Mouse (Mus musculus): ENCODE data around the gene Capn12.

Capn12 gene

GRCm38 (mm10) chr7:28881199-28881598, at the start of gene Capn12:
Gene Capn12 (plus strand): TSS chr7:28881422.
- peak; percentile 48 for DNase-seq

GRCm38 (mm10) chr7:28832137-28832536, 49.1 kb upstream of the Capn12 start:
- DNase-seq, result no peak

GRCm38 (mm10) chr7:28833723-28834347, 47.4 kb upstream of the Capn12 start, which contains the start of gene Lgals4:
Gene Lgals4 (plus strand): TSS chr7:28833854.
- DNase-seq, result no peak

GRCm38 (mm10) chr7:28836936-28837335, 44.3 kb upstream of the Capn12 start:
- no peak for DNase-seq

- DNase-seq, result no peak
Measured at GRCm38 (mm10) chr7:28838331-28838730, 42.9 kb upstream of the Capn12 start.

- DNase-seq, result no peak
Measured at GRCm38 (mm10) chr7:28847273-28847672, 33.9 kb upstream of the Capn12 start.

DNA sequence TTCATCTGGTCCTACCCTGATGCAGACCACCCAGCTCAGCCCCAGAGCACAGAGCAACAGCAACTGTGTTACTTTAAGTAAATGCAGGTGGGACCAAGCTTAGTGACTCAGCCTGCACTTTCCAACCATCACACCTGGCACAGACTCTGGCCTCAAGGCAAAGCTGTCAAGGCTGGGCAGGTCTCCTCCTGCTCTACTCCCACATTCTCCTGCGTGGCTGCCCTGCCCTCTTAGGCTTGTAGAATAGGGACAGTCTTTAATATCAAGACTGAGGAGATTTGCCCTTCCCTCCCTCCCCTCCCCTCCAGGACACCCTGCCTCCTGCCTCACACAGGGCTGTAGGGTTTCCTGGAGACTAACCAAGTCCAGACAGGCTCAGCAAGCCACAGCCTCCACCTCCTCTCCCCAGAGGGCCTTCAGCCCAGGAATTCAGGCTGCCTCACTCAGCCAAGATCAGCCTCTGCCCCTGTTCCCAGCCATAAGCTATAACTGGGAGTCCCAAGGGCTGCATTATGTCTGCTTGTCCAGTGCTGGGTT, 31.5 kb upstream of the Capn12 start:
- no peak for DNase-seq

DNA sequence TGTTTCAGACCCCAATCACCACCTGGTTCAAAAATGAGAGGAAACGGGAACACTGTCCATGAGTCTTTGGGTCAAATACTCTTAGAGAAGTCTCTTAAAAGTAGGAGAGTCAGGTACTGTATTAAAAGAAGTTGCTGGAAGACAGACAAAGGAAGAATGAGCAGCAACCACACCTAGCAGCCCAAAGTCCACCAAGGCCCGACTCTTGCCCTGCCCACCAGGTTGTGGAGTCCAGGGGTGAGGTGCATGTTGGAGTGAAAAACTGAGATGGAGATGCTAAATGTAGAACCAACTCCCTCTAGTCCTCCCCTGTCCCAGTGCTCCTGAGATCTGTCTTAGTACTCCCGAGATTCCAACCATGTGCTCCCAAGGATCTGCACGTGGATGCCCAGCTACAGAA, 30.6 kb upstream of the Capn12 start:
- DNase-seq, result no peak

- no peak for DNase-seq
Measured at GRCm38 (mm10) chr7:28859953-28860352, 21.3 kb upstream of the Capn12 start.

DNA sequence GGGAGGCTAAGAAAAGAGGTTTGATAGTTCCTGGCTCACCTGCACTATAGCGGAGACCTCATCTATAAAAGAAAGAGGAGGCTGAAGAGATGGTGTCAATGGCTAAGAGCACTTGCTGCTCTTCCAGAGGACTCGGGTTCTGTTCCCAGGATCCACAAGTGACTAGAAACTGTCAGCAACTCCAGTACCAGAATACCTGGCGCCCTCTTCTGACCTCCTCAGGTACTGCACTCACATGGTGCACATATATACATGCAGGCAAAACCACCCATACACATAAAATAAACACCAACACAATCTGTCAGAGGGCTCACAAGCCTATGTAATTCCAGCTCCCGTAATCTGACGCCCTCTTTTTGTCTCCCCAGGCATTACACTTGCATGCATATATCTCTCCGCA, 20.3 kb upstream of the Capn12 start:
- no peak for DNase-seq

DNA sequence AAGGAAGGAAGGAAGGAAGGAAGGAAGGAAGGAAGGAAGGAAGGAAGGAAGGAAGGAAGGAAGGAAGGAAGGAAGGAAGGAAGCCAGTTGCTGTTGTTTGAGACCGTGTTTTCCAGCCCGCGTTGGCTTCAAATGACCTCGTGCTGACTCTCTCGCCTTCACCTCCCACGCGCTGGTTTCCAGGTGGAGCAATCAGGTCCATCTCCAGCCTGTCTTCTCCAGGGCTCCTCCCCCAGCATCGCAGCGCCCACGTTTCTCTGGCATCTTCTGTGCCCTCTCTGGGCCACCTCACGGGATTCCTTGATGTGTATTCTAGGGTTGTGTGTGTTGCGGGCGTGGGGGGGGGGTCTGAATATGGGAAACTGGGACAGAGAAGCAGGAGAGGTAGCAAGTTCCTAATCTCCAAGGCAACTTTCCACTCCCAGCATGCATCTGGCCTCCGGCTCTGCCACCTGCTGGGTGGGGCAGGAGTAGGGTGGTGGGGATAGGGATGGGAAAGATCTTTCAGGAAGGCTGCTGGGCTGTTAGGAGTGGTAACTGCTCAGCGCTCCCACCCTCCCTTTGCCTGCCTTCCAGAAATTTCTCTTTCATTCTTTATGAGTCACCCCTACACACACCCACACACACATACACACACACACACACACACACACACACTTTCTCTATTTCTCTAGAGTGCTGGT, 18.3 kb upstream of the Capn12 start:
- no peak for DNase-seq

GRCm38 (mm10) chr7:28863540-28863939, 17.7 kb upstream of the Capn12 start, which contains the start of gene Lgals7:
Gene Lgals7 (plus strand): TSS chr7:28863853.
- DNase-seq, result no peak

DNA sequence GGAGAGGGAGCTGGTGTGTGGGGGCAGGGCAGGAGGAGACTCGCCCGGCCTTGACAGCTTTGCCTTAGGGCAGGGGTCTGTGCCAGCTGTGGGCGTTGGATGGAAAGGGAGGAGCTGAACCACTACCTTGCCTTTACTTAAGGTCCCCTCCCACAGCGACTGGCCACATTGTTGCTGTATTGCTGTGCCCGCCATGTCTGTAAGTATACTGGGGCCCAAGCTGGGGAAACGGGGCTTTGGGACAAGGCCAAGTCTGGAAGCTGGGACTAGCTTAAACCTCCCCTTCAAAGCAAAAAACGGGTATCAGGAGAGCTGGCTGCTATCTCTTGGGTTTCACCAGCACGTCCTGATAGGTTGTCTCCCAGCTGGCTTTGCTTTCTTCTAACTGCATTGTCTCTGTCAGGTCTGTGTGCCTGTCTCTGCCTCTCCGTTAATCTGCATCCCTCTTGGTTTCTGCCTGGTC, 16.9 kb upstream of the Capn12 start:
- no peak for DNase-seq

DNA sequence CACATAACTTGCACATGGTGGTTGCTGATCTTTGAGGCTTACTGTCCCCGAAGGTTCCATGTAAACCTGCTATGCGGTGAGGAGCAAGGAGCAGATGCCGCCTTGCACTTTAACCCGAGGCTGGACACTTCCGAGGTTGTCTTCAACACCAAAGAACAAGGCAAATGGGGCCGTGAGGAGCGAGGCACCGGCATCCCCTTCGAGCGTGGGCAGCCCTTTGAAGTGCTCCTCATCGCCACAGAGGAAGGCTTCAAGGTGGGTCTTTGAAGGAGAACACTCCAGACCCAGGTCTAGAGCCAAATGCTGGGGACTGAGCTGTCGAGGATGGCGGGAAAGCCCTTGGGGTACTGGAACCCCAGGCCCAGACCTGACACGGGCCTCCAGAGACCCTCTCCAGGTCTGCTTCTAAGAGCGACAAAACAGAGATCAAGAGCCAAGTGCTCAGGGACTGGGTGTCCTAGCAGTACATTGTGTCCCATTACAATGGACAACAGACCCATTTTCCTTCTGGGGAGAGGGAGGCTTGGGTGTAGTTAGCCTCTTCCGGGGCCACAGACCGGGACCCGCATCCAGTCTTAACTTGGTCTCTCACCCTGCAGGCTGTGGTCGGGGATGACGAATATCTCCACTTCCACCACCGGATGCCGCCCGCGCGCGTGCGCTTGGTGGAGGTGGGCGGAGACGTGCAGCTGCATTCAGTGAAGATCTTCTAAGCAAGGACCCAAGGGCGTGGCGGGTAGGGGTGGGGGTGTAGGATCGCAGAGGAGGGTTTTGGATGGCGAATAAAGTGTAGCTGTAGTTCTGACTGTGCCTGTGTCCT, 15.5 kb upstream of the Capn12 start:
- peak; percentile 99 for DNase-seq

- DNase-seq, result no peak
Measured at GRCm38 (mm10) chr7:28866769-28867507, 14.3 kb upstream of the Capn12 start.

DNA sequence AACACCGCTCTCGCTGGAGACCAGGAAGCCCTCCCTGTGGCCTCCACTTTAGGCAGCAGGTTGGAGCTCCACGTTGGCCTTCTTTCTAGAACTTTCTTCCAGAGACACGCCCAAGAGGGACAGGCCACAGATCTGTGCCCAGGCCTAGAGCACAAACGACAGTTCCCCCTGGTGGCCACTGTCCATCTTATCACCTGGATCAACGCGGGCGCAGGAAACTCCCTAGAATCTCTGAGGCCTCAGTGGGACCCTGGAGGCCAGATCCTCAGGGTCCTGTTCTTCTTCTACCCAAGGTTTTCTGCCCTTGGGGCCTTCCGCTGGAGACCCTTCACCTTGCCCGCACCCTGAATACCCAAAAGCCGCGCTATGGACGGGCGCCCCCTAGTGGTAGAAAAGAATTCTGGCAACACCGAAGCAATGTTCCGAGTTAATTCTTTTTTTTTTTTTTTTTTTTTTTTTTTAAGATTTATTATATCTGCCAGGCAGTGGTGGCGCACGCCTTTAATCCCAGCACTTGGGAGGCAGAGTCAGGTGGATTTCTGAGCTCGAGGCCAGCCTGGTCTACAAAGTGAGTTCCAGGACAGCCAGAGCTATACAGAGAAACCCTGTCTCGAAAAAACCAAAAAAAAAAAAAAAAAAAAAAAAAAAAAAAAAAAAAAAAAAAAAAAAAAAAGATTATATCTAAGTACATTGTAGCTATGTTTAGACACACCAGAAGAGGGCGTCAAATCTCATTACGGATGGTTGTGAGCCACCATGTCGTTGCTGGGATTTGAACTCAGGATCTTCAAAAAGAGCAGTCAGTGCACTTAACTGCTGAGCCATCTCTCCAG, 13.5 kb upstream of the Capn12 start:
- peak; percentile 84 for DNase-seq

DNA sequence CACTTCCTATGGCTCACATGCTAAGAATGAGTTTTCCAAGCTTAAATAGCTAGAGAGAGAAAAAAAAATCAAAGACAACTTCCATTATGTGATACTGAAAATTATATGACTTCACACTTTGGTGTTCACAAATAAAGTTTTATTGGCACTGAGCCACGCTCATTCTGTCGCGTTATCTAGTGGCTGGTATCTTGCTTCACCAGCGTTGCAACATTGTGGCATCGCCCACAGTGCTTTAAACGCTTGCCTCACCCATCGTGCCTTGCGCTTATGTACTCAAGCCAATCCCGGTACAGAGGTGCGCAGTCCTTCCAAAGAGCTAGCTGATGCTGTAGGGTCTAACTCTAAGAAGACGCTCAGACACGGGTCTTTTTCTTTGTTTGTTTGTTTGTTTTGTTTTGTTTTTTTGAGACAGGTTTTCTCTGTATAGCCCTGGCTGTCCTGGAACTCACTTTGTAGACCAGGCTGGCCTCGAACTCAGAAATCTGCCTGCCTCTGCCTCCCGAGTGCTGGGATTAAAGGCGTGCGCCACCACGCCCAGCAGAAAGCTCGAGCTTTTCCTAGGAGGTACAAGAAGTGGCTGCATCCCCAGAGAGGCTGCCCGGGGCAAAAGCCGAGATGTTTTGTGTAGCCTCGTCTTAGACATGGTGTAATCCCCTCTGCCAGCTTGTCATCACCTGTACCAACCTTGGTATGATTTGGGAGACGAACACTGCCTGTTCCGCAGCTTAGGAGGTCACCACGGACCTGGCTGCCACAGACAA, 10.1 kb upstream of the Capn12 start:
- no peak for DNase-seq

GRCm38 (mm10) chr7:28874565-28874964, 6.7 kb upstream of the Capn12 start:
- no peak for DNase-seq

DNA sequence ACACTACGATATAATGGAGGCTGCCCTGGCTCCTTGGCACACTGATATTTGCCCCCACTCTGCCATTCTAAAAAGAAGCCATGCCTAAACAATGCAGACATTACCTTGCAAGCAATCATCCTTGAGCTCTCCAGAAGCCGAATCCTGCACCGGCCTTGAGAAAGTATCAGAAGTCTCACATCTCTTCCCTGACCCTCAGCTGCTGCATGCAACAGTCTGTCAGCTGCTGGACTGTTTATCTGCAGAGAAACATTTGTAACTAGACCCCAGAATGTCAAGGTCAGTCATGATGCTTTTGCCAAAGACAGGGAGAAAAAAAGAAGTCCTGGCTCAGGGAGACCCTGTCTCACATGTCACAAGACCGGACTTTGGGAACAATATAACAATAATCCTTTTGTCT, 5.1 kb upstream of the Capn12 start:
- DNase-seq, result no peak

DNA sequence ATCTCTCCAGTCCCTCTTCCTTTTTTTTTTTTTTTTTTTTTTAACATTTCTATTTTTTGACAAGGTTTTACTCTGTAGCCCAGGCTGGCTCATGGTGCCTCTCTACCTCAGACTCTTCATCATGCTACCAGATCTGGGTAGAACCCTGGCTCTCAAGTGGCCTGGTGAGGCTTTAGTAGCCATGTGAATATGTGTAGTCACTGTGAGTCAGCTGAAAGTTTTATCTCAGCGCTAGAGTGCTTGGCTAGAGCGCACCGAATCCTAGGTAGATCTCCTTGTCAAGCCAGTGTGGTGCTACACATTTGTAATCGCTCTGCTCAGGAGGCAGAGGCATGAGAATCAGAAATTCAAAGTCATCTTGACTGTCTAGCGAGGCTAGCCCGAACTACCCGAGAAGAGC, 4.1 kb upstream of the Capn12 start:
- DNase-seq, result no peak

DNA sequence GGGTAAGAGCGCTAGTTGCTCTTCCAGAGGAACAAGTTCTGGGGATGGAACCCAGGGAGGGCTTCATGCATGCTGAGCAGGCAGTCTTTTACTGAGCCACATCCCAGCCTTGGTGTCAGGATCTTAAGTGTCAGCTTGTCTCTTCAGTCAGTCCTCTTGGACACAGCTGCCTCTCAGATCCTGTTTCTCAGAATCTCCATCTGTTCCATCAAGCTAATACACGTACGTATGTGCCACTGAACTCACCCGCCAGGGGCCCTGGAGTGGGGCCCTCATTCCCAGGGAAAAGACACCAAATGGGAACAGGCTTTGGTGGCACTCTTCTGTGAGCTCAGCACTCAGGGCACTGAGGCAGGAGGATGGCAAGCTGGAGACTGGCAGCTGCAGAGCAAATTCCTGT, 3.4 kb upstream of the Capn12 start:
- no peak for DNase-seq
